Mouse (Mus musculus) thymus, adult 2 months (tissue): ENCODE data around the gene Ankrd63.

Experiments used
- CTCF ChIP-seq: fragments of 200-500 bp; IDR thresholded peaks from 2 replicates; pipeline ENCODE4 v1.5.1; 2012; ENCODE audit warnings: mild to moderate bottlenecking, control low read depth, low read length, moderate library complexity, borderline replicate concordance; ENCODE audit not compliant: control insufficient read depth, poor library complexity, insufficient read depth; ENCODE audit errors: extremely low read depth
- POLR2A ChIP-seq: fragments of 200-500 bp; IDR thresholded peaks from 2 replicates; pipeline ENCODE4 v1.6.1; 2012; ENCODE audit warnings: mild to moderate bottlenecking, low read length, control low read depth, moderate library complexity; ENCODE audit not compliant: control insufficient read depth, poor library complexity, insufficient read depth; ENCODE audit errors: extremely low read depth

- no peak for TF ChIP-seq CTCF
- TF ChIP-seq POLR2A: no peak
Observed at GRCm38 (mm10) chr2:118703913-118704730, at the start of gene Ankrd63.
